Mouse (Mus musculus) spleen, postnatal 14 days (tissue): Measurements from ENCODE around the gene Pank4.

Source experiments
- DNase-seq, 2 experiments: peaks; one replicate each; pipeline ENCODE4 v3.0.0; 2021 to 2022; ENCODE audit warnings: low spot score in 2 of 2

The Pank4 gene

DNA sequence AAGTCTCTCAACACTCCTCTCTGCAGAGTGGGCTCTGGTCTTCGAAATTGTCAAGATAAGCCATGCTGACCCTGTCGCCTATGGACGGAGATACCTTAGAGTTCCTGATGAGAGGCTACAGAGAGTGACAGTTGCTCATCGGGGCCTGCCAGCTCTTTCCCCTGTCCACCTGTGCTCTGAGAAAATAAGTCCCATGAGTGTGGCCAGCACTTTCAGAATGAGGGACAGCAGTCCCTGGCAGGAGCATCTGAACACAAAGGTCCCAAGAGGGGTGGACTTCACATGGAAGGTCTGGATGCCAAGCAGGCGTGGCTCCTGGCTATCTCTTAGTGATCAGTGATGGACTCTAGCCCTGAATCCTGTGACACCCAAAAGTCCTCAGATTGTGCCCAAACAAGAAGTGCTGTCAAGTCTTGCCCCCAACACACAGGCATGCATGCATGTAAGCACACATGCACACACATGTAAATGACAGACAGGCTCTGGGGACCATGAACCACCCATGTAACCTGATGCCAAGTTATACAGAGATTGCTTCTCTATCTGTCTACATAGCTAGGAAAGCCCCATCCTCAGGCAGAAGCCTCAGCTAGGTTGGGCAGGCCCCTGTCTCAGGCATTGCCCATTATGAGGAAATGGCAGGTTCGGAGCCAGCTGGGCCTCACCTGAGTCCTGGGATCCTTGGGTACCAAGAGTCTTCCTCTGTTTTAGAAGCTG is 20.4 kb upstream of the Pank4 start:
- no peak for DNase-seq

DNA sequence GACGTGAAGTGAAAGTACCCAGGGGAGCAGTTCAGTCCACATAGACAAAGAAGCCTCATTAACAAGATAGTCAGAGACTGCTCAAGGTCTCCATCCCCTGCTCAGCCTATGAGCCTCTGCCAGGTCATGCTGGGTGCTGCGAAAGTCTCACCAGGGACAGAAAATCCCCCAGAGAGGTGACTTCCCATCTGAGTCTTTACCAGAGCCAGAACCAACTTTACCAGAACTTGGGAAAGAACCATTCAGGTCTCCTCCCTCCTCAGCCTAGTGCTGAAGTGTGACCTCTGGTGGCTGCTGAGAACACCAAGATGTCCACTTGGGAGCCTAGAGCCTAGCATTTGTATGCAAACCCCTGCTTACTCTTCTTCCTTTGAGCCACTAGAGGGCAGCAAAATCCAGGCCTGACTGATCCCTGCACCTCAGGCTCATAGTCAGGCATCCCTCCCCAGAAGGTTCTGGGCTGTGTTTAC is 19.8 kb upstream of the Pank4 start:
- peak; percentile 60 to 73 for DNase-seq

DNA sequence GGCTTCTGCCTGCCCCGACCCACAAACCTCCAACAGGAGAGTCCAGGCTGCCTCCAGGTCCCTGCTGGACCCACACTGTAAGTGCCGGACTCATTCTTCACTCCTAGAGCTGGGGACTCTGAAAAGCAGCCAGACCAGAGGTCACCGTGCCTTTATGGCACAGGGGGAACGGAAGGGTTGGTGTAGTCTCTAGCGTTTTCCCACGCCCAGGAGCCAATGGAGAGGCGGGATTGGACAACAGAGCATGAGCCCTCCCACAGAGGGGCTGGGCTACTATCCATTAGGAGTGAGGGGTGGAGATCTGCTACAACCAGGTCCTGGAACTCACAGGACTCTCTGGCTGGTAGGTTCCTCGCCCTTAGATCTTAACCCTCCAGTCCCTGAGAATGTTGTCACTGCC is 17.6 kb upstream of the Pank4 start:
- no peak for DNase-seq

DNA sequence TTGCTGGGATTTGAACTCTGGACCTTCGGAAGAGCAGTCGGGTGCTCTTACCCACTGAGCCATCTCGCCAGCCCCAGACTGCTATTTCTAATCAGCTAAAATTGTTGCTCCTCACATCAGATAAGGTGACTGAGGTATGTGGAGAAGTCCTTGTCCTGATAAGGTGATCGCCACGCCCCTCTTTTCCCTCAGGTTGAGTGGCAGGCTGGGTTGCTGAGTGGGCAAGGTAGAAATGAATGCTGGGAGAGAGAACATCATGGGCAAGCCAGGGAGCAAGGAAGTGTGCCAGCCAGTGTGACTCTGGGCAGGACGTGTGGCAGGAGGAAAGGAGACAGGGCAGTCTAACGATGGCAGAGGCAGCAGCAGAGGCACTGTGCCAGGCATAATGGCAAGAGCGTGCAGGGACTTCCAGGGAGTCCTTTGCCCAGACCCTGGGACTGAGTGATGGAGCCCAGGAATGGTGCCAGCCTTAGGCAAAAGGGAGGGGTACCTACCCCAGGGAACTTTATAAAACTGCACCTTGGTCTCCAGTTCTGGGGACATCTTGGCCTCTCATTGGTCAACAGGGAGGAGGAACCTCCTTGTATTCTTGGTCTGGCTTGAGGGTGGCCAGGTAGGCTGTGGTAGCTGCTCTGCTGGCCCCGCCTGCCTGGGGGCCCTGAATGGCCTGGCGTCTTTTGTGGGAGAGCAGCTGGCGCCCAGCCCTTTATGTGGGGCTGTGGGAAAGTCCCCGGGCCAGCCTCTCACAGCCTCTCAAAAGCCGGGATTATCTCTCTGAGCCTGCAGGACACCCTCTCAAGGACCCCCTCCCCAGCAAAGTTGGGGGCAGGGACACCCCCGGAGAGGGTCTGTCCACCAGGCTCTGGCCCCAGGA is 15.6 kb upstream of the Pank4 start:
- DNase-seq, result no peak

DNA sequence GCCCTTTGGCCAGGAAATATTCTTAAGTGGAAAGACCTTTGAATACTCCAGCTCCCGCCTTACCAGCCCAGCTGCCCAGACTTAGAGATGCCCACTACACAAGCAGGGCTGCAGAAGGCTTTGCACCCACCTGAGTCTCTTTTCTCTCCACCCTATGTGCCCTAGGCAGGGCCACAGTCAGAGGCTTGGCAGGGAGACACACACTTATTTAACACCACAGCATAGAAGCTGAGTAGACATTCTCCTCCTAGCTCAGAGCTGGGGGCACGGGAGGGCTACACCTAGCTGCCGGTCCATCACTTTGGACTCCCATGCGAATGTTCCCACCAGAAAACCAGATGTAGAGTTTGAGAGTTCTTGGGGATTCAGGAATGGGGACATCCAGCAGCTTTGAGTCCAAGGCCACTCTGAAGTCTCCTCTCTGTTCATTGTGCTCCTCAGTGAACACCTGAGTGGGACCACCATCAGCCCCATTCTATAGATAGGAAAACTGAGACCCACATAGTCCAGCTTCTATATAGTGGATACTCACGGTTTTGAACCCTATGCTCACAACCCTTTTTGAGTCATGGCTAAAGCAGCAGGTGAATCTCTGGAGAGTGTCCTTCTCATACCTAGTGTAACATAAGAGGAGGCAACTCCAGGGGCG is 14.9 kb upstream of the Pank4 start:
- DNase-seq, result no peak

DNA sequence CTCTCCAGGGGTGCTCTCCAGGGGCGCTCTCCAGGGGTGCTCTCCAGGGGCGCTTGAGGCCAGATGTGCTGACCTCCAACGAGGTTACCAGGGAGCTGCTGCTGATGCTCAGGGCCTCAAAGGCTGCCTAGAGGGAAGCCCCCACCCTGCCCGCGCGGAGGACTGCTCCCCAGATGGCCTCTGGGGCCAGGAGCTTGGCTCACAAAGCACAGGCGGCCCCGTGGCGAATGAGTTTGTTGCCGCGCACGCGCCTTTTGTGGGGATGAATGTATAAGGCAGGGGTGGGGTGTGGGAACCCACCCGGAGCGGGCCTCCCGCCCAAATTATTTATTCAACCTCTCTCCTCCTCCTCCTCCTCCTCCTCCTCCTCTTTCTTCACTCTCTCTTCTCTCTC is 14.3 kb upstream of the Pank4 start:
- DNase-seq, result no peak

DNA sequence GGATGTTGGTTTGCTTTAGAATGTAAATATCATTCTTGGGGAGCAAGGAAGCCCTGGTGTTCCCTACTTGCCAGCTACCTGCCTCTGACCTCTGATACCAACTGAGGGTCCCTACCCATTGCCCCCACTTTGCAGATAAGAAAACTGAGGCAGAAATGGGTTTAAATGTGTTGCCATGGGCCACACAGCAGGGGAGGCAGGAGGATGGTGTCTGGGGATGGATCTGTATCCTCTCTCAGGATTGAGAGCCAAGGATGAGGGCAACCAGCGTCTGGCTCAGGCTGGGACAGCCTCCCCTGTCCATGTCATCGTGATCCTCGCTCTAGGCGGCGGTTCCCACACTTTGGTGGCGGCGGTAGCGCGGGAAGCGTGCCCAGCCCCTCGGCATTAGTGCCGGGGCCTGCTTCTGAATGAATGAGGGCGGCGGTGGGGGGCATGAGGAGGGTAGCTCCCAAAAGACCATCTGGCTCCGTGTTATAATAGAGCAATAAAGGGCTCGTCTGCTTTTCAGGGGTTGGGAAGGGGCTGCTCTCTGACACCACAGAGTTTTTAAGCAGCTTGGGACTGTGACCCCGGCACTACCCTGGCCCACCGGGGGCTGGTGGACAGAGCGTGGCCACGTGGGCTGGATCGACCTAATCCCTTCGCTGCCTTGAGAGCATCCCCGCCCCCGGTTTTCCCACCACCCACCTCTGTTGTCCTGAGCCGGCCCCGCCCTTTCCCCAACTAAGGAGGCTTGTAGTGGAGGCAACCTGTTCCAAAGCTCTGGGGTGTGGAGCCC is 11.3 kb upstream of the Pank4 start:
- DNase-seq, result no peak

DNA sequence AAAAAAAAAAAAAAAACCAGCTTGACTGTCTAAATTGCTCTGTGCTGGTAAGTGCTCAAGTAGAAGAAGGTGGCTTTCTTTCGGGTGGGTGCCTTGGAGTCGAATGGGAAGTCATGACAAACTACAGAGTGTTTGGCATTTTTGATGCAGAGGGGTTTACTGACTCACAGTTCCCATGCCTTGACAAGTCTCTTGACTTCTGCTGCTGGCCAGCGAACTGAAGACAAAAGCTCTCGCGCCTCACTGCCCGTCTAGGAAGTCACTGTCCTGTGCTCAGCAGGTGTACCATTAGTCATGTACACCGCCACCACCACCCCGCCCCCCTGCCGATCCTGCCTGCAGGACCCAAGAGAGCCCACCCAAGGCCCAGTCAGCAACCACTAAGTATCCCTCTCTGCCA is 7.3 kb upstream of the Pank4 start:
- no peak for DNase-seq

DNA sequence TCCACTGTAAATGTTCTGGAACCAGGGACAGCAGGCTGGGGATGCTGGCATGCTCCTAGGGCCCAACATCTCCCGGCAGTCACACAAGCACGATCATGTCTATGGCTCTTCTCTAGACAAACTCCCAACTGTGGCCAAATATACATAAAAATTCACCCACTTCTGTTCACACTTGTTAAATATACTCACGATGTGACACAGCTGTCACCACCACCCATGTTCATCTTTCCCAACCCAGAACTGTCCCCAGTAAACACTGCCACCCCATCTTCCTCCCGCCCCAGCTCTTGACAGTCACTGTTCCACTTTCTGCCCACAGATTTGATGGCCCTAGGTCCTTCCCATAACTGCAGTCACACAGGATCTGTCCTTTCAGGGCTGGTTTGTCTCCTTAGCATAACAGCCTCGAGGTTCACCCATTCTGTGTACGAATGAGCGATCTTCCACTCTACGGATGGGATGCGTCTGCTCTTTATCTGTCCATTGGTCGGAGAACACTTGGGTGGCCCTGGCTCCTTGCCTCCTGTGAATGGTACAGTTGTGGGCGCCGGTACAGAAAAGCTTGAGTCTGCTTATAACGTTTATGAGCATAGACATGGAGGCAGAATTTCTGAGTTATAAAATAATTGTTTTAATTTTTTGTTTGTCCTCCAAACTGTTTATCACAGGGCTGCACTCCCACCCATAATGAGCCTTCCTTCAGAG is 6.5 kb upstream of the Pank4 start:
- DNase-seq, result no peak

DNA sequence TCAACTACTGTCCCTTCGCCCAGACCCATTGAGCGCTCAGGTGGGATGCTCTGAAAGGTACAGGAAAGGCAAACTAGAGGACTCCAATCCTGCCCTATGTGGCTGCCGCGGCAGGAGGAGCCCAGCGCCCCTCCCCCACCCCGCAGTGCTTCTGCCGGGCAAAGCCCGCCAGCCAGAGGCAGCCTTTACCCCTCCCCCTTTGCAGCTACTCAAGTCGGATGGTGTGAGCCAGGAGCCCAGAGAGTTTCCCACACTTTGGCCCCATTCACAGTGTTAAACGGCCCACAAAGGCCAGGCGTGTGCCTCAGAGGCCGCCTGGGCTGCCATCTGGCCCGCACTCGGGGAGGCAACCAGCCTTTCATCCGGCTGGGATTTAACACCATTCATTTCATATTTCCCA is 5.8 kb upstream of the Pank4 start:
- no peak for DNase-seq

DNA sequence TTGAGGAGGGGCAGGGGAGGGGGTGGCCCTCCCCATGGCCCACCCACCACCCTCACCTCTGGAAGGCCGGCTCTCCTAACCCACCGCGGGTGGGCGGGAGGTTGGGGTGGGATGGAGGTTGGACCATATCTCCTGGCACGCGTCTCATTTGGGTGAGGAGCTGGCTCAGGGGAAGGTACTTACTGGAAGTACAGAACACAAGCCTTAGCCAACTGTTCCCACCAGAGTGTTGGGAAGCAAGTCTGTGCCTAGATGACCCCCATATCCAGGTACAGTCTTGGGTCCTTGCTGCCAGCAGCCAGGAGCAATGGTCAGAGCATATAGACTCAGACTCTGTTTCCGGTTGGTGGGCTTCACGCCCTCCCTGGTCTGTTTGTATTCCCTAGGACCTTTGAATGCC is 5.3 kb upstream of the Pank4 start:
- no peak for DNase-seq

DNA sequence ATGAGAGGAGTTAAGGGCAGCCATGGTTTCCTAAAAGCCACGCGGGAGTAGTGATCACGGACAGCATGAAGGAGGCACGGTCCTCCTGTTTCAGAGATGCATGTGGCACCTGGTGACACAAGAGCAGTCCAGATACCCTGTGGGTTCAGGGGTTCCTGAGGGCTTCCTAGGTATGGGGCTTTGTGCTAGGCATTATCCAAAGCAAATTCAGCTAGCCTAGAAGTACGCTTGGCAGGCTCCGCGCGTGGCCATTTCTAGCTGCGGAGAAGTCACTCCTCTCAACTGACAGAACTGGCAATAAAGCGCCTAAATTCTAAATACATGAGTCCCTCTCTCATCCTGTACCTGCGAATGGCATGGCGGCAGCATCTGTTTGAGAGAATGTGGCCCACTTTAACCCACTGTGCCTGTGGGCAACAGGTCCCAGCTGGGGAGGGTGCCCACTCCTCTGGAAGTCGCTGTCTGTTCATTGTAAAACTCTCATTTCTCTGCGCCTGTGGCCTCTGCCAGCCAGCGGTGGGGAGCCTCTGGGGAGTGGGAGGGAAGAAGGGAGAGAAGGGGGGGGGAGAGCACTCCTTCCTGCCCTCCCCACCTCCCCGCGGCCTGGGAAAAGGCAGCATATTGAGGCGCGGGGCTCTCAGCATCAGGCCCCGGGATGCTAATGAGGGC is 3.8 kb upstream of the Pank4 start:
- DNase-seq, result no peak

DNA sequence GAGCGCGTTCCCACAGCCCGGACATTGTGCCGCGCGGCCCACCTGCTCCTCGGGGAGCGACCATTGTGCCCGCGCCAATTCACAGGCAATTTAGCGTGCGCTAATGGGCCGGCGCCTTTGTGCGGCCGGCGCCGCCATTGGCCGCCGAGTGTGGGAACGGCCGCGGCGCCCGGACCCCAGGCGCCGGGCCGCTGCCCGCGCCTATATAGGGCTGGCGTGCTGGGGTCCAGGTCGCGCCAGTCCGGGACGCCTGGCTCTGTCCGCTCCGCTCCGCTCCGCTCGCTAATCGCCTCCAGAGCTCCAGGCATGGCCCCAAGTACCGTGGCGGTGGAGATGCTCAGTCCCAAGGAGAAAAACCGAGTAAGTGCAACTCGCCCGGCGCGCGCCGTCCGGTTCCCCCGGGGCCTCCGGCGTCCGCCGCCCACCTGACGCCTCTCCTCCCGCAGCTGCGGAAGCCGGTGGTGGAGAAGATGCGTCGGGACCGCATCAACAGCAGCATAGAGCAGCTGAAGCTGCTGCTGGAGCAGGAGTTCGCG is 3.2 kb upstream of the Pank4 start, which contains the start of gene Hes5:
Gene Hes5, plus strand, starts transcription at position 234 of the 536 bp plus-strand sequence.
- DNase-seq, result no peak

DNA sequence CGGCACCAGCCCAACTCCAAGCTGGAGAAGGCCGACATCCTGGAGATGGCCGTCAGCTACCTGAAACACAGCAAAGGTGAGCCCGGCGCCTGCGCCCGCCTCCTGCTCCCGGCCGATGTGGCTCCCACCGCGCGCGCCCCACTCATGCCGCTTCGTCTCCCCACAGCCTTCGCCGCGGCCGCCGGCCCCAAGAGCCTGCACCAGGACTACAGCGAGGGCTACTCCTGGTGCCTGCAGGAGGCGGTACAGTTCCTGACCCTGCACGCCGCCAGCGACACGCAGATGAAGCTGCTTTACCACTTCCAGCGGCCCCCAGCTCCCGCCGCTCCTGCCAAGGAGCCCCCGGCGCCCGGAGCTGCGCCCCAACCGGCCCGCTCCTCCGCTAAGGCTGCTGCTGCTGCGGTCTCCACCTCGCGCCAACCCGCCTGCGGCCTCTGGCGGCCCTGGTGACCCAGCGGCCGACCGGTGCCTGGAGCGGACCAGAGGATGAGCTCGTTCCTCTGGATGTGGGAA is 2.6 kb upstream of the Pank4 start:
- peak; percentile 32 to 51 for DNase-seq

DNA sequence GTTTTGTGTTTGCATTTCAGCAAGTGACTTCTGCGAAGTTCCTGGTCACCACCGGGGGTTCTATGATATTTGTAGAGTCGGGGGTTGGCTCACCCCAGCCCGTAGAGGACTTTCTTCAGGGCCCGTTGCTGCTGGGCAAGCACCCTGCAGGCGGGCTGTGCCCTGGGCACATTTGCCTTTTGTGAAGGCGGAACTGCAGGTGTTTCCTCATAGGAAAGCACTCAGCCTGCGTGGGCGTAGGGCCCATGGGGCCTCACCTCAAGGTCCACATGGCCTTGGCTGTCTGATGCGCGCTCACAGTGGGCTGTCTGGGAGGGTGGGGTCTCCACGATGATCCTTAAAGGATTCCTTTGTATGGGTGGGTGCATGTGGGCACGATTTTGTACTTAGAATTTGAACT is 2.0 kb upstream of the Pank4 start:
- peak; percentile 49 to 69 for DNase-seq

DNA sequence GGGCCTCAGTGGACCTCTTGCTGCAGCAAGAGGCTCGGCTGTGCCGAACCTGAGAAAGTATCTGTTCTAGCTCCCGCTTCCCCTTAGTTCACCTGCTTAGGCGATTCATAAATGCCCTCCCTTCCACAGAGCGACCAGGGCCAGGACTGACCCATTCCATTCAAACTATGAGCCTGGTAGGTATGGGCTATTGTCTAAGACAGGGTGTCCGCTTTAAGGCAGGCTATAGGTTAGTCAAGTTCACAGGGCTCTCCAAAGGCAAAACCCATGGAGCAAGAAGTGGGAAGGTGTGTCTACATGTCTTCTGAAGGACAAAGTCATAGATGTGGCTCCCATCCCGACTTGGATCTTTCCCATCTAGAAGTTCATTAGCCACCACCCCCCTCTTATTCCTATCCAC is 1.2 kb upstream of the Pank4 start:
- DNase-seq, result no peak

DNA sequence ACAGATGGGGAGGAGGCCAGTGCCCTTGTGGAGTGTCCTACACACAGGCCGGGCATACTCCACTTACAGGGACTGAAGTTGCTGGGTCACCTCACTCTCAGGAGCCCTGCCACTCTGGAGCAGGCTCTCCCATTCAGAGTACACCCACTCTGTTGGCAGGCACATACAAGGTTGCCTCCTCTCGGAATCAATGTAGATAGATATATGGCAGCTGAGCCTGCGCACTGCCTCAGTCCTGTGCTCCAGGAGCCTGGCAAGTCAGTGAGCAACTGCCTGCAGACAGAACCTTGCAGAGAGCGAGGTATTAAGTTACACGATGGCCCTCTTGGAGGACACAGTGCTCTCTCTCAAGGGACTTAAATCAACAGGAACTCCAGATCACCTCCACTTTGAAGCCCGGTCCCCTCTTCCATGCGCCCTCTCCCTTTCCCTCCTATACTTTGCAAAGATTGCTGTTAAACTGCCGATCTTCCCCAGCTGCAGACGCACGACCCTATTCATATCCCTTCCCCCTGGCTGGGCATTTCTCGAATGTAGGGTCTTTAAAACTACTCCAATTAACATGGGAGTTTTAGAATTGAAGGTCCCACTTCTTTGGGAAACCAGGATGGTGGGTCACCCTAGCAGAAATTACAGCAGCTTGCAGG is 610 bp upstream of the Pank4 start:
- no peak for DNase-seq

DNA sequence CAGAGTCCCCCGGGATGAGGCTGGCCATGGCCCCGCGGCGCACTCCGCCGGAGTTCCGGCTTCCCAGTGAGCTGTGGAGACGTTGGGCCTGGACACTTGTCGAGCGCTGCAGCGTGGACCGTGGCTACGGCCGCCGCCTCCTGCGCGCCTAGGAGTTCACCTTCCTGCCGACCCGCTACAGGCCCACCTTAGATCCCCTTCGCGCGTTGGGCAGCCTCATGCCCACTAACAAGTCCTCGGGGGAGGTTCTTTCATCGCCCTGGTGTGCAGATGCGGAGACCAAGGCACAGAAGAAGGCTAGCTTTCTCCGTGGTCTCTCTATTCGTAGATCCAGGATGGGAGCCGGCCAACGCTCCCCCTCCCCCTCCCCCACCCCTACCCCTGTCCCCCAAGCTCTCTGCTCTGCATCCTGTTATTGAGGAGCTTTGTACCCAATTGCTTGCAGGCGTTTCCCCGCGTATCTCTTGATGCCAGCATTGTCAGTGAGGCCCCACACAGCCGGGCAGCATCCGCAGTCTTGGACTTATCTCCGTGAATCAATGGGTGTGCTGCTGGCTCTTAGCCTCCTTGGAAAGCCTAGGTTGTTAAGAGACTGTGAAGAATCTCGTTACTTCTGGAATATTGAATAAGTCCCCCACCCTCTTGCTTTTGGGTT is 785 bp downstream of the Pank4 start:
- DNase-seq, result peak in 1 of 2 experiments; percentile 29

DNA sequence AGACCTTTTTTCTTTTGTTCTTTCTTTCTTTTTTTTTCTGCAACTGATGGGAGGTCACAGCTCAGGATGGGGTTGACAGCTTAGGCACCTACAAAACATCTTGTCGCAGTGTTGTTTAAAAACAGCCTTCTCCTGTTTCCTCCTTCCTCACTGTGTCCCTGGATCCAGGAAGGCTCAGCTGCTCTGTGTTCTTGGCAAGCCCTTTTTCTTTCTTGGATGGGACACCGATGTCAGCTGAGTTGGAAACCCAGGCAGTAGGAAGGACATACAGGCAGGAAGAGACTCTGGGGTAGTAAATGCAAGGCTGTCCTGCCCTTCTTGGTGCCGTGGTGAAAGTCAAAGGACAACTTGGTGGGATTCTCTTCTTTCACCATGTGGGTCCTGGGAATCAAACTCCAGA is 1.9 kb downstream of the Pank4 start:
- no peak for DNase-seq
